Mouse (Mus musculus) urinary bladder, postnatal 36 days (tissue): Measurements from ENCODE around the gene Ocel1.

Source experiments
- DNase-seq, 2 experiments: peaks; one replicate each; pipeline ENCODE4 v3.0.0; 2022; ENCODE audit warnings: low spot score in 2 of 2, mixed read lengths in 1 of 2

The Ocel1 gene

DNA sequence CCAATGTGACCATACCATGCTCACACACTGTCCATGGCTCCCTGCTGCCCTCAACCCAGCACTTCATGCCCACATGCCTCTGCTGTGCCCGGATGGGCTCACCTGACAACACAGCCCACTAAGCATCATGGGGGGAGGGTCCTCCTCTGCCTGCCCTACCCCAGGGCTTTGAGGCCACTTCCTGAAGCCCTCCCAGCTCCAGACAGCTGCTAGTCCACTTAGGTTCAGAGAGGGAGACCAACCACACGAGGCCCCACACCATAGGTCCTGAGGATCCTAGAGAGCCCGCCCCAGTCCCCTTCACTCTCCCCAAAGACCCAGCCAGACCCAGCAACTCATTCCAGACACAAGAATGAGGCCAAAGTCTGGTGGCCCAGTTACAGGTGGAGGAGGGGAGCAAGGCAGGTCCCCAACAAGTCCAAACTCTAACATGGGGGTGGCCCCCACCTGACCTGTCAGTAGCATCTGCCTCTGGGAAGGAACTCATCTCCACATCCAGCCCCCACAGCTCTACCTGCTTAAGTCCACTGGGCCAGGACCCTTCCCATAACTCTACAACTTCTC is 8.5 kb downstream of the Ocel1 start:
- no peak for DNase-seq

DNA sequence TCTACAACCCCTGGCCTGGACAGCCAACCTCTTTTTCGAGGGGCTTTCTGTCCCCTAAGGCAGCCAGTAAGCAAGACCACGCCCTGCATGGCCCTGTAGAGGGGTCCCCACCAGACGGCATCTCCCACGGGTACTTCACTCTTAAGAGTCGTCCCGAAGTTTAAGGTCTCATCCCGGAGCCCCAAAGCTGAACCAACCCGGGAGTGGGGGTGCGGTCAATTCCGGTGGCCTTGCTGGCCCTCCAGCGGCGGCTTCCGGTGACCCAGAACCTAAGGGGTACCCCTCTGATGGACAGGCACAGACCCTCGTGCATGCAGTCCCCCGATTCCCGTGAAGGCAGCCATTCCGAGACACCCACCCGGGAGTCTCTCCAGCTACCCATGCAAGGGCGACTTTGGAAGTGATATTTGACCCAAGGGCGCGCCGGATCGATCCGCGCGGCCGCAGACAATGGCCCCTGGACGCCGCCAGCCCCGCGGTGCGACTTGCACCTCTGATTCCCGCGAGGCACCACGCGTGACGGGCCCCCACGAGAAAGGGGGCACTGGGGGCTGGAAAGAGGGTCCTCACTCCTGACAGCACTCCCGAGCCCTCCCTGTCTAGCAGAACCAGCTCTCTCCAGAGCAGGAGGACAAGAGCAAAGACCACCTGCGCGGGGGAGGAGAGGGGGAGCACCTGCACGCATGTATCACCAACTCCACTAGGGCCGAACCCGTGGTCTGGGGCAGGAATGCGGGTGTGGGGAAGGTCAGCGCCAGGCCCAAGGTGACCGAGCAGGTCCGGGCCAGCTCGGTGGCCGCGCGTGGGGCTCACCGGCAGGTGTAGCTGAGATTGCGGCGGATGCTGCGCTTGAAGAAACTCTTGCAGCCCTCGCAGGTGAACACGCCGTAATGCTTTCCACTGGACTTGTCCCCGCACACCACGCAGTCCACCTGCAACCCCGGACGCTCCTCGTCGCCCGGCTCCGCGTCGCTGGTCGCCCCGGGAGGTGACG is 9.4 kb downstream of the Ocel1 start:
- DNase-seq: no peak

DNA sequence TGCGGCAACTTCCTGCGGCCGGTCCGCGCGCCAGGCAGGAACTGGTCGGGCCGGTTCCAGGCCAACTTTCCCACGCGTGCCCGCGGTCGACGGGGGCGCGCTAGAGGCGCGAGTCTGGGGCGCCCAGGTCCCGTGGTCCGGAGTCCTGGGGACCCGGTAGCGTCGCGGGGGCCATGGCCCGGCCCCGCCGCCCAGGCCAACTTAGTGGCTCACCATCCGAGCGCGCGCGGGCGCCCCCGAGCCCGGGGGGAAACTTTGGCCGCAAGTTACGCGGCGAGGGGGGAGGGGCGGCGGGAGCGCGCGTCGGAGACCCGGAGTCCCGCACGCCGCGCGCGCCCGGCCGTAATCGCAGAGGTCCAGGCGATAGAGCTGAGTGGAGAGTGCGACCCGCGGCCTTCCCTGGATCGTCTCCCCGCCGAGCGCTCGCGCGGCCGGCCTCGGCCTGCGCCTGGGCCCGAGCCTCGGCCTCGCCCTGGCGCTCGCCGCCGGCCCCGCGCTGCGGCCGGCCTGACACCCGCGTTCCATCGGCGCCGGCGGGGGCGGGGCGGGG is 10.4 kb downstream of the Ocel1 start, which contains the start of gene Nr2f6:
Gene Nr2f6 (minus strand): TSS at position 540 of the 550 bp plus-strand sequence.
- peak; percentile 78 to 79 for DNase-seq

DNA sequence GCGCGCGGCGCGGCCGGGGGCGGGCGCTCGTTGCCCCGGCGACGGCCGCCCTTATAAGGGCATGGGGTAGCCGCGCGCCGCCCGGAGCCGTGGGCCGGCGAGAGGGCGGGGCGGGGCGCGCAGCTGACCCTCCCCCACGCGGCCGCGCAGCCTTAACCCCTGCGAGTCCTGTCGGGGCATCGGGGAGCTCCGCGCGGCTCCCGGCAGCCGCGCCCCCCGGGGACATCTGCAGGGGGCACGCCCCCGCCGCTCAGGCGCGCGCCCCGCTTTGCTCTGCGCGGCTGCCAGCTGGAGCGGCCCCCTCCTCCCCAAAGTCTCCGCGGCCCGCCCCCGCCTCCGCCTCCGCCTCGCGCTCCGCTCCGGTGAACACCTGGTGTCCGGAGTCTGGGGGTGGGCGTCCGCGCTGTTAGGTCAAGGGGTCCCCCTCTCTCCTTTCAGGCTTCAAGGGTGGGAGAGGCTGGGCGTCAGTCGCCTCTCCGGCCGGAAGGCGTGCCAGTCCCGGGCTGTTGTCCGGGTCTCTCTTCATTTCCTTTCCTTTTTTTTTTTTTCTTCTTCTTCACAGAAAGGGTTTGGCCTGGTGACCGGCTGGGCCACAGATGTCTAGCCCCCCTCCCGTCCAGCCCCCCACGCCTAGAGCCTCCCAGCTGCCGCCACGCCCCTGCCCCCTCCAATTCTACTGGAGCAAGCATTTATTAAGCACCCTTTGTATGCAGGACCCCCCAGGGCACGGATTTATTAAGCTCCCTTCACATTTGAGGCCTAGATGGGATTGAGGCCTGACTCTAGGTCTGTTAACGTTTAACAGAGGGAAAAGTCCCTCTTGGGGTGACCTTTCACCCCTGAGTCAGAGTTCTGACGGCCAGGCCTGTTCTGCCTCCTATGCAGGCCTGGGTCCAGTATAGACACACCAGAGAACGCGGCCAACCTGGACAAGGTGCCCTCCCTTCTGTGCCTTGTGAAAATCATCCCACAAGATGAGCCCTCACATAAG is 11.2 kb downstream of the Ocel1 start:
- DNase-seq: peak; percentile 83 to 88

DNA sequence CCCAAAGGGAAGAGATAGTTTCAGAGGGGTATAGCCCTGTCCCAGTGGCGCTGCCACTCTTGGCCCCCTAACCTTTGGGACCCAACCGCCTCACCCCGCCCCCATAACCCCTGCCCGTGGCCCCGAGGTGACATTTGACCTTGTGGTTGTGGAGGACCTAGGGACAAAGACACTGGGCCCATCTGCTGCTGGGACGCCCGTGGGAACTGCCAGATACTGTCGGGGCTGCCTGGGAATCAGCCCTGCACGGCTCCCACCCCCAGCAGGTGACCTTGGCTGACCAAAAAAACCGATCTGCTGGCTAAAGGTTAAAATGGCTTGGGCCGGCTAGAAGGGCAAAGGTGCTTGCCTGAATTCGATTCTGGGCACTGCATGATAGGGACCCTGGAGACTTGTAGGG is 12.3 kb downstream of the Ocel1 start:
- no peak for DNase-seq

DNA sequence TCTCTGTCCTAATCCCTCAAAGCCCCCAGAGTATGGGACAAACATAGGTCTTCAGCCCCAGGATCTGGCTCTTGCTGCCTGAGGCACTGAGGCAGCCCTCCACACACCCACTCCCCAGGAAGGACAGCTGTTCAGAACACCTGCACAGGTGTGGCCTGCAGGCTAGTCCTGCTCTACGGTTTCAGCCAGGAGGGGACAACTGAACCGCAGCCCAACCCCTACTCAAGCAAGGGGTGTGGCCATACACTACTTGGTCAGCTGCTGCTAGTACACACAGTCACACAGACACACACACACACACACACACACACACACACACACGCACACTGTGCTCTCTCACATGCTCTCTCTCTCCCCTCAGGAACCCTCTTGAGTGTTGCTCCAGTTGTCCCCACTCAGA is 12.8 kb downstream of the Ocel1 start:
- DNase-seq: no peak

DNA sequence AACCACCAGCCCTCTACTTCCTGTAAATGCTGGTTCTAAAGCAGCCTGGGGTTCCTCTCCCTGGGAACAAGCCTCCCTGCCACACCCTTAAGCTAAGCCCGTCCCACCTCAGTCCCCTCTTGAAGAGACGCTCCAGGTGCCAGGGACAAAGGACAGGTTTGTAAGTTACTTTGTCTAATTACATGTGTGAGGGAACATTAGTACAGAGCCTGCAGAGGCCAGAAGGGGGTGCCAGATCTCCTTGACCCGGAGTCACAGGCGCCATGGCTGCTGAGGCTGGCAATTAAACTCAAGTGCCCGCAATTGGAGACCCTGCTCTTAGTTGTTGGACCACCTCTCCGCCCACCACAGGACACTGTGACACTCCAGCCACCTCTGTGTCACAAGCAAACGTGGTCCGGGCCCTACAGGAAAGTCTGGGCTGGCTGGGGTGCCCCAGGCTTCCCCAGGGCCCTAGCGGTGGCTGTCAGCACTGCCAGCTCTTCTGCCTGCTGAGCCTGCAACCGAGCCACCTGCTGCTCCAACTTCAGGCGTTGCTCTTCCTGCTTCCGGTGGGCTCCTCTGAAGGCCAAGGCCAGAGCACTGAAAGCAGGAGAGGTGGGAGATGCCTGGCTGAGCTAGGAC is 14.2 kb downstream of the Ocel1 start:
- DNase-seq: no peak

DNA sequence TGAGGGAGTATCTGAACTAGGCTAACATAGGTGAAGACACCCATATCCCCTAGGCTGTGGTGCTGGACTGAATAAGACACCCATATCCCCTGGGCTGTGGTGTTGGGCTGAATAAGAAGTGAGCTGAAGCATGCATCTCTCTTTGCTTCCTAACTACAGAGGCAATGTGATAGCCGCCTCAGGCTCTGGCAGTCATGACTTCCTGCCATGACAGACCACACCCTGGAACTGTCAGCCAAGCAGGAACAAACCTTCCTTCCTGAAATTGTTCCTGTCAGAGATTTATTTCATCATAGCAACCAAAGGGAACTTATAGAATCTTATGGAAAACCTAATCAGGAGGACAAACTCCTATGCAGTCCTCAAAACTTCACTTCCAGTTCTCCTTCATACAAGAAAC is 17.2 kb downstream of the Ocel1 start:
- no peak for DNase-seq

DNA sequence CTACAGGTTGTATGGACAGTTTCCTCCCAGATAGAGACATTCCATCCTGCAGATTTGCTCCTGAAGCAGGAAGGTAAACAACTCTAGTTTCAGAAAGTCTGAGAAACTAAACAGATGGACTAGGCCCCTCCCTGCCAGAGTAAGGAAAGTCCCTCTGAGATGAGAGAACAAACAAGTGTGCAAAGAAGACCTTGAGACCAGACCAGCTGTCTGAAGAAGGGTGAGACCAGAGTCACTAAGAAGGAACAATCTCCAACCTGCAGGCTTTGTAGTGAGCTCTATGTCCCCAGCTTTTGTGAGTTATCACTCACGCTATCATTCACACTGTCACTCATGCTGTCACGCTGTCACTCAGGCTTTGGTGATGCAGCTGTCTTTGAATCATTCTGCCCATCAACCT is 20.6 kb downstream of the Ocel1 start:
- no peak for DNase-seq

DNA sequence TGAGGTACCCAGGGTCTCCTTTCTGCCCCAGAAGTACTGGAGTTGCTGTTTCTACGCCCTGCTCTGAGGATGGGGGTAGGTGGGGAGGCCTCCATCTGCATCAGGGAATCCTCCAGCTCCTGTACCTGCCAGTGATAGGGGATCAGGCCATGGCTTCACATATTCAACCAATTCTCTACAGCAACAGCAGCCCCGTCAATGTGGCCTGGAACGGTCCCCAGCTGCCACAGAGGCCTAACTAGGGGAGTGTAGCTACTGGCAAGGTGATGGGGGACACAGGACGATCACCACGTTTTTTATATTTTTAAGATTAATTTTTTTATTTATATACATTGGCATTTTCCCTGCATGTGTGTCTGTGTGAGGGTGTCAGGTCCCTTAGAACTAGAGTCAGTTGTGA is 21.3 kb downstream of the Ocel1 start:
- DNase-seq: no peak

DNA sequence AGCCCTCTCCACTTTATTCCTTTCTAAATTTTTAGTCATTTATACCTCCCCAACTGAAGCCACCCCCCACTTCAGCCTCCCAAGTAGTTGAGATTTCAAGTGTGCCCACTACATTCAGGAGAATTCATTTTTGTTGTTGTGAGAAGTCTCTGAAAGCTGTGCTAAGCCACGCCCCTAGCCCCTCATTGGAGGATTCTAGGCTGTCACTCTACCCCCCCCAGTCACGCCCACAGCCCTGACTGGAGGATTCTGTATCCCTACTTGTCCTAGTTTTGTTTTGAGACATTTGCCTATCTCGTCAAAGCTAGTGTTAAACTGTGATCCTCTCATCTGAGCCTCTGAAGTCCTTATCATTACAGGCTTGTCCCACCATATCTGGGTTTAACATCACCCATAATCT is 21.8 kb downstream of the Ocel1 start:
- no peak for DNase-seq

DNA sequence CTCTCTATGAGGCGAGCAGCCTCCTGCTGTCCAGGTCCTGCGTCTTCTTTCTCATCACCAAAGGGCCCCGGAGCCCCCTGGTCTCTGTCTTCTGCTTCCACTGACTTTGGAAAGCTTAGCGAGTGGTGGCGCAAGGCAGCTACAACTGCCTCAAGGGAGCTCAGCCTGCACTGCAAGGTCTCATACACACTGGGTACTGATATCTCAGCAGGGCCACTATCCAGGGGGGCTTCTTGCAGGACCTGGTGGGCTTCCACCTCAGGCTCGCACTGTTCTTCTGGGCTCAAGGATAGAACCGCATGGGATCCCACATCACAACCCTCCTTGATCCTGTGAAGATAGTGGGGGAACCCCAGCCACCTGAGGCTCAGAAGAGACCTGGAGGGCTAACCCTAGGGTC is 23.4 kb downstream of the Ocel1 start:
- no peak for DNase-seq

DNA sequence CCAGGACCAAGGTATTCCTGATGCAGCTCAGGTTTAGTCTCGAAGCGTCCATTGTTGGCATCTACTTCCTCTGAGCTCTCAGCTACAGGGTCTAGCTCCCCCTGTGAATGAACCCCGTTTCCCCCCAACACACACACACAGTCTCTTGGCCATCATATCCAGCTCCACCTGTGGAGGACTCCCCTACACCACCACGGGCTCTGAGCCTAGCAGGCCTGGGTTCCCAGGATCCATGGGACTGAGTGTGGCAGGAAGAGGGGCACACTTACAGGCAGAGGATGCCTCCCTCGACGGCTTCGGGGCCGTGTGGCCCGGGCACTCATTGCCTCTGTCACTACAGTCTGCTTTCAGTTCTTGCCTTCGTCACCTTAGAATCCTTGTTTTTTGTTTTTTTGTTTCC is 24.0 kb downstream of the Ocel1 start:
- DNase-seq: no peak

DNA sequence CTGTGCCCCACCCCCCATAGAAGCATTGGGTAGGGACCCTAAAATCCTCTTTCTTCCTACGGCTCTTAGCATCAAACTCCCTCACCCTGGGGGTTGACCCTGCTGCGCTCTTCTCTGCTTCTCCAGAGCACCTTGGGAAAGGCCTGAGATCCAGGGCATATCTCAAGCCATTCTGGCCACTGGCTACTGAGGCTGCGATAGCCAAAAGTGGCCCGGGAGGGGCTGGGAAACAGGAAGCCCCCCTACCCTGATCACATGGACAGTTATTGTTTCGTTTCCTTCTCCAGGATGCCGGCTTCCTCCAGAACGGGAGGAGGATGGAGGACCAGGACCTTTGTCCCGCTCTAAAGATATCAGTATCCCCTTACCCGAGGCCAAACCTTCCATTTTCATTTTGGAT is 24.5 kb downstream of the Ocel1 start, which contains the start of gene Ushbp1:
Gene Ushbp1 (minus strand): TSS at position 174 of the 400 bp plus-strand sequence.
- DNase-seq: no peak

DNA sequence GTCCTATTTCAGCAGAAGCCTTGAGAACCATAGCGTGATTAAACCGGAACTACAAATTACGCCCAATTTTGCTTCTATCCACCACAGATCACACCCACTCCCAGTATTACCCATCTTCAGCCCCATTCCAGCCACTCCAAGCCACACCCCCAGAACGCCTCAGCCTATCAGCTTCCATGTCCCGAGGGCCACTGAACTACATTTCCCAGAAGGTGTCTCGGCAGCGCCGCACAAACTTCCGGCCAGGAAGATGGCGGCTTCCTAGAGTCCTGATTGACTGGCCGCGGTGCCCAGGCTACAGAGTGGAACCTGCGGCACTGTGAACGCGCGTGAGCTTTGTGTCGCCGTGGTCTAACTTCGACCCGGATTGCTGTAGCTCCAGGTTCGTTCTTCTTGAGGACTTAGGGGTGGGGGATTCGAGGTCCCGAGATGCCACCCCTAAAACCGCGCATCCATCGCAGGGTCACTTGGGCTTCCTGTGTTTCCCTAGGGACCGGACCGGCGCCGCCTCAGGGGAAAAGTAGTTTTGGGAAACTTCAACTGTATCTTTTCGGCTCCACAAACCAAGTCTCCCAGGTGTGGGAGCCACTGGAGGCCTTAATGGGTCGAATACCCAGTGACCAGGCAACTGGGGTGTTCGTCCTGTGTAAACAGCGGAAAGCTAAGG is 25.7 kb downstream of the Ocel1 start, which contains the start of gene Babam1:
Gene Babam1 (plus strand): TSS at position 223 of the 667 bp plus-strand sequence.
- peak; percentile 85 to 93 for DNase-seq

DNA sequence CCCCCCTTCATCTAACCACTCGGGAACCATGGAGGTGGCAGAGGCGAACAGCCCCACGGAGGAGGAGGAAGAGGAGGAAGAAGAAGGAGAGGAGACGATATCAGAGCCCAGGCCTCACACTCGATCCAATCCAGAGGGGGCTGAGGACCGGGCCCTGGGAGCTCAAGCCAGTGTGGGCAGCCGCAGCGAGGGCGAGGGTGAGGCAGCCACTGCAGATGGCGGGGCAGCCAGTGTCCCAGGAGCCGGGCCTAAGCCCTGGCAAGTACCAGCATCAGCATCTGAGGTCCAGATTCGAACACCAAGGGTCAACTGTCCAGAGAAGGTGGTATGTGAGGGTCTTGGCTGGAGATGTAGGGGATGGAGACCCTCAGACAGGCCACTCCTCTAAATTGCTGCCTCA is 26.6 kb downstream of the Ocel1 start:
- DNase-seq: no peak

DNA sequence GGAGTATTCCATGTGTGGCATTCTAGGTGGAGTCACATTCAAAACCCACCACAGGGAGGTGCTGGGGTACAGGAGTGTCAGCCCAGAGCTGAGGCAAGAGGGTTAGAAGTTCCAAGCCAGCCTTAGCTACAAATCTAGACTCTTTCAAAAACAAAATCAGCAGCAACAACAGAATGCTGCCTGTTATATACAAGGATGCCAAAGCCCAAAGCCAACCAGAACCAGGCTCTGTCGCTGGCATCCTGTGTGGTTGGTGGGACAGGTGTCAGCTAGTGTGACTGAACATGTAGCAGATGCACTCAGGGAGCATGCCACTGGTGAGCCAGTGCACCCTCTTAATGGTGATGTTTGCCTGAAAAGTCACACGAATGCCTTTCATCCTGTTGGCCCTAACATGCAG is 29.7 kb downstream of the Ocel1 start:
- DNase-seq: no peak

DNA sequence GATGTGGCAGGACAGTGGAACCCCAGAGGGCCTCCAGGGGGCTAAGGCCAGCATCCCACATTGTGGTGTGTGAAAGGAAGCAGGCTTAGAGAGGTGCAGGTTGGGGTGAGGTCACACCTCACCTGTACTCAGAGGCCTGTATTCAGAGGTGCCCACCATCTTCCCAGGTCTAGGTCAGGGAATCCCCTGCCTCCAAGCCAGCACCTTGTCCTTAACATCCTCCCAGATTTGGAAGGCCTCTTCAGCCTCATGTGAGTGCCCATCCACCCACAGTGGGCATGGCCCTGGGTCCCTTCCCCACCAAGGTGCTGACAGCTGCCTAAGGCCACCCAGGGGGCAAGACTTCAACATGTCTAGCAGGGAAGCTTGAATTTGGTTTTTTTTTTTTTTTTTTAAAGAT is 30.4 kb downstream of the Ocel1 start:
- no peak for DNase-seq

DNA sequence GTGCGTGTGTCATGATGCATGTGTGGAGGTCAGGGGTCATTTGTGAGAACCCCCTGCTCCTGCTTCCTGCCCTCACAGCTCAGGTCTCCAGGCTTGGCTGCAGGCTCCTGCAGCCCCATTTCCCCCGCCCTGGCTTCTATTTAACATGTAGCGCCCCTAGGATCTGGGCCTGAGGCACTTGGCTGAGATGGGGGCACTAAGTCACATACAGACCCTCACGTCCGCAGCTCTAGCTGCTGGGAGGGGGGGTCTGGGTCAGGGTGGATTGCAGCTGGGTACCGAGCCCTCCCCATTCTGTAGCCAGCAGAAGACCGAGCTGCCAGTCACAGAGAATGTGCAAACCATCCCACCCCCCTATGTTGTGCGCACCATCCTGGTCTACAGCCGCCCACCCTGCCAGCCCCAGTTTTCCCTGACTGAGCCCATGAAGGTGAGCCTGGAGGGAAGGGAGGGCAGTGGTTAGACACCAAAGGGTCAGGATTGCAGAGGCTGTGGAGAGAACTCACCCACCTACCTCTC is 31.4 kb downstream of the Ocel1 start:
- DNase-seq: no peak
